Mouse (Mus musculus) WW6 (cell line): ENCODE measurements at regions not wholly inside any gene's neighbourhood (a gene's known extent, or its start where the extent isn't known, plus 50 kb on each side); places are given as distances from the start of the nearest gene placed in this dataset.

Experiments
- DNase-seq: peaks from one replicate; pipeline ENCODE4 v3.0.0-alpha.2; 2013; ENCODE audit warnings: low read depth, low spot score

DNA sequence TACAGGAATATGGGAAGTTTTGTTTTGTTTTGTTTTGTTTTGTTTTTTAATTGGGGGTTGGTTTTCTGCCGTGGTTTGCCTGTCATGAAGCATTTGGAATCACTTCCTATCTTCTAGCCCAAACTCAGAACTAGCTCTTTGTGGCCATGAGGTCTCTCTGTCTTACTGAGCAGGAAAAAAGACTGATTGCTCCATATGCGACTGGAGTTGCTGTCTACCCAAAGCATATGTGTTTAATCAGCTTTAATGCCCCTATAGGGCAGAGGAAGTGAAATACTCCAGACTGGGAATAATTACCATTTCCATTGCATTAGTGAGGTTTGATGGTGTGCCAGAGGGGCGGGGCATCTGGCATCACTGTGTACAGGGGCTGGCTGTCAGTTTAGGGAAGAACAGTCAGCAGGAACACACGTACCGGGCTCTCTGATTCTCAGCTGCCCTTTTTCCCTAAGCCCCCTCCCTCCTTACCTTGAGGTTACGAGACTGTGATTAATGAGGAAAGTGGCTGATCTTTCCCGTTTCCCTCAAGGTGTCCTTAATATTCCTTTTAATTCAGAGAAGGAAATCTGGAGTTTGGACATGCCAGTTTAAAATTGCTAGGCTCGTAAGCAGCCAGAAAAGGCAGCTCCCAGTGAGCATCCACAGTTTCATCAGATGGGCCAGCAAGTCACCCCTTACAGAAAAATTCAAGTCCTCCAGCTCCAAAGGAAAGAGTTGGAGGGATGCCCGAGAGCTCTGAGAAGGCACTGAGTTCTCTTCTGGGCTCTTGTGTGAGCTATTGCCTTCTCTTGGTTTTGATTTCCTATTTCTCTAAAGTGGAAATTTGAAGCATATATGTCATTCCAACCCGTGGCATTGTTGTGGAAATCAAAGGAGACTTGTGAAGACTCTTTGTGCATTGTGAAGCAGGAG lies 2482.1 kb upstream of the 5930422O12Rik start:
- DNase-seq: no peak

DNA sequence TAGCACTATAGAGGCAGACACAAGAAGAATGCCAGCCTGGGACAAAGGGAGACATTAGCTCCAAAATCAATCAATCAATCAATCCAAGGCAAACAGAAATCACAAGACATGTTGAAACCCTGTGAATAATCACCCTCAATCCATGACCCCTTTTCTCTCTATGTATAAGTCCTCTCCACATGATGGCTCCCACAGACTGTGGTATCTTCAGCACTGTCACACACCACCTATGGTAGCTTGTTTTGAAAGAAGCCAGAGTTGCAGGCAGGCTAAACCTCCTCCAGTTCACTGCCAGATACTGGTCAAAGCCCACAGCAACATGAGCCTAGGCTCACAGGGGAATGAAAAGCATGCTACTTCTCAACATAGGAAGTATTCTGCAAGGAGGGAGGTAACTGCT lies 2475.7 kb upstream of the 5930422O12Rik start:
- no peak for DNase-seq

DNA sequence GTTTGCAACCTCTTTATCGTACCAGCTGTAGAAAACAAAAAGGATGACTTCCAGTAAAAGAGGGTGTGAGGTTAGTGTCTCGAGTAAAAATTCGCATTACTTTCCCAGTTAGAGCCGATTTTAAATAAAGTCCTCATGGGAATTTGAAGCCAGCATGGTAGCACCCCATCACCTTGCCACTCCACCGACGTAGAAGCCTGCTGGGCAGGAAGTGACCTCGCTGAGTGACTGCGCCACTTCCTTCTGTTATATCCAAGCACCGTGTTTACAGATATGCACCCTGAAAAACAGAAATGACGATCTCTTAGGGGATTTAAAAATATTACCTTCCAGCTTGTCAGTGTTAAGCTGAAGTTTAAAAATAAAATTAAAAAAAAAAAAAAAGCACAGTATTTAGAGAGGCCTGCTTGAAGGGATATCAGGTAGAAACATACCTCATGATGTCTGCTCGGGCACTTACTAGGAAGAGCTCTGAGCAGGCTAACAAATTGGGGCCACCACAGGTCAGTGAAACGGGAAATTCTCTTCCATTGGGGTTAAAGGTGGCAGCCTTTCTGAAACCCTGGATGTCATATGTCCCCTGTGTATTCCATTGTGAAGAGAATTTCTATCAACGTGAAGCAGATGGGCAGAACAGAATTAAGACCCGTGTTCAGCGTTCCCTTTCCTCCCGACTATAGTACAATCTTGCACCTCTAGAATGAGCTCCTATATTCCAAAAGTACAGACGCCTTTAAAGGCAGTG lies 2468.9 kb upstream of the 5930422O12Rik start:
- no peak for DNase-seq

DNA sequence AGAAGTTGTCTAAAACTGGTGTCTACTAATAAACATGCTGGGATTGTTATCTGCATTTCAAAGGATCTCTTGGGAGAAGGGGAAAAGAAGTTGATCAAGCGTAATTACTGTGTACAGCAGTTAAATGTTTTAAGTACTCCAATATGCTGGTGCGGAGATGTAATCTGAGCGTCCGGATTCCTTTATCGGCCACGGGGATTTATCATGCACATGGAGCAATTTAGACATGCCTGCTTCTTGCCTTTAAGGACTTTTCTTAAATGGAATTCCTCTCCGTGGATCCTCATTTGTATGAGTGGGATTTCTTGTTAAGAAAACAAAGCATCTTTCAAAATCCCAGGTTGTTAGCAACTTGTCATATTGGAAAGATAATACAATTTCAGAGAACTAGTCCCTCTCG lies 2468.0 kb upstream of the 5930422O12Rik start:
- DNase-seq: no peak

DNA sequence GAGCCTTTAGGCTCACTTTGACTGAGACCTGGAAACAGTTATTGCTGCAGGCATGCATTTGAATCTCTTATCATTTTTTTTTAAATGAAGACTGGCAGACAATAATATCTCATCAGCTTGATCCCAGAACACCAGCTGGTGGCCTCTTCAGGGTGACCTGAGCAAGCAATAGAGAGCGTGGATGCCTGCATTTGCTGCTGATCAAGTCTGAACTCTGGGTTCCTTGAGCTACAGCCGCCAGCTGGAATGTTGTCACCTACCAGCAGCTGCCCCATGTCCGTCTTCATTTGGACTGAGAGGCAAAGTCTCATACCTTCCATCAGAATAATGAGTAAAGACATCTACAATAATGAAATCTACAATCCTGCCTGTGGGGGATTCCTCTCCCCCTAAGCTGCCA lies 2466.3 kb upstream of the 5930422O12Rik start:
- no peak for DNase-seq

DNA sequence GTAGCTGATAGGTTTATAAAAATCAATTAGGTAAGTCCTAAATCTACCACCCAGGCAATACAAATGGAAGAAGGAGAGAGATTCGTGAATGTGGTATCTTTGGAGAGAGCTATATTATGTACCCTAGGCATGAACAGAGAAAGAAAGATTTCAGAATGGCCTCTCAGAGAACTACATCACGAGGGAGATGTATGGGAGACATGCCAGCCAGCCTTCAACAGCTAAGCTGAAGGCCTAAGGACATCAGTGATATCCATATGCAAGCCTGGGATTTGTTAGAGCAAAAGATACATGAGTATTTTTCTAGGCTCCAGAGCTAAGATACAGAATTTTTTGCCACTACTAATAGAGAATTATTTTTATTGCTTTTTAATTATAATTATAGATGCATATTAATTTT lies 2445.7 kb upstream of the 5930422O12Rik start:
- DNase-seq: no peak

DNA sequence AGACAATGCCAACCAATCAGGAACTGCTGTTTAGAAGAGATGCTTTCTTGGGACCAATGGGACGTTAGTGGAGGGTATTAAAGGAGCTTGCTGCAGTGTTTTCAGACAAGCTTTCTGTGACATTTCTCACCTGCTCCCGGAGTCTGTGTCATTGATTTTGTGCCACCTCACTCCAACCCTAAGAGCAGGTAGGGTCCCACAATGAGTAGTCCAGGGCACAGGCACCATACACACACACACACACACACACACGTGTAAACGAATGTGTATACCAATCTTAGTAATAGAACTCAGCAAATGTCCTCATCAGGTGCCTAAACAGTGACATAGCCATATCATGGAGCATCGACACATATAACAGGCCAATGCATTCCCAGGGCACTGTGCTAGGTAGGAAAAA lies 2440.5 kb upstream of the 5930422O12Rik start:
- no peak for DNase-seq

DNA sequence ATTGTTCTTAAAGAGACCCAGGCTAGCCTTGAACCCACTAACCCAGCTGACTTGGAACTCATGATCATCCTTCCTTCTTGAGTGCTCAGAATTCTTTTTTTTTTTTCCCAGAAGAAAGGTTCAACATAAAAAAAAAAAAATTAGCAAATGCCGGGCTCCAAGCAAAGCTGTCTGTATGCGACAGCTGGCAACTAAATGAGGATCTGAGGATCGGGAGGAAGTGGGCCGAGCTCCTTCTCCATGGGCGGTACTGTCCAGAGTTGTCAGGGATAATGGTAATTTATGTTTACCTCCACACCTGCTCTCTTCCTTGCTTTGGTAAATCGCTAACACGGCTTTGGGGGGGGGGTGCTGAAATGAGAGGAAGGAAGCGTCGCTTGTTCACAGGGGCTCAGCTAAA lies 2429.9 kb upstream of the 5930422O12Rik start:
- no peak for DNase-seq

DNA sequence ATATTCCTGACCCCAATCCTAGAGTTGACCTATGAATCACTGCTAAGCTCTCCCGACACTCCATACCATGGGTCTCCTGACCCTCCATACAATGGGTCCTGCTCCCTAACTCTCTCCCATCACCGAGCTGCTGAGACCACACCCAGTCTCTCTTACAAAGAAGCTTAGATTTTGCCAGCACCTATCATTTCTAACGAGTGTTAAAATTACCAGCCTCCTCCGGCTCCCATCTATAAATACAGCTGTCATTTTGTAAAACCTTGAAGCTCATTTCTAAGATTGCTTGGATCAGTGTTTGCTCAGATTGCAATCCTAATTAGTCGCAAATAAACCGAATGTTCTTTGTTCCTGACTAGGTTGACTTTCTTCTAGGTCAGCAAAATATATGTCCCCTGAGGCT lies 2428.4 kb upstream of the 5930422O12Rik start:
- DNase-seq: no peak

DNA sequence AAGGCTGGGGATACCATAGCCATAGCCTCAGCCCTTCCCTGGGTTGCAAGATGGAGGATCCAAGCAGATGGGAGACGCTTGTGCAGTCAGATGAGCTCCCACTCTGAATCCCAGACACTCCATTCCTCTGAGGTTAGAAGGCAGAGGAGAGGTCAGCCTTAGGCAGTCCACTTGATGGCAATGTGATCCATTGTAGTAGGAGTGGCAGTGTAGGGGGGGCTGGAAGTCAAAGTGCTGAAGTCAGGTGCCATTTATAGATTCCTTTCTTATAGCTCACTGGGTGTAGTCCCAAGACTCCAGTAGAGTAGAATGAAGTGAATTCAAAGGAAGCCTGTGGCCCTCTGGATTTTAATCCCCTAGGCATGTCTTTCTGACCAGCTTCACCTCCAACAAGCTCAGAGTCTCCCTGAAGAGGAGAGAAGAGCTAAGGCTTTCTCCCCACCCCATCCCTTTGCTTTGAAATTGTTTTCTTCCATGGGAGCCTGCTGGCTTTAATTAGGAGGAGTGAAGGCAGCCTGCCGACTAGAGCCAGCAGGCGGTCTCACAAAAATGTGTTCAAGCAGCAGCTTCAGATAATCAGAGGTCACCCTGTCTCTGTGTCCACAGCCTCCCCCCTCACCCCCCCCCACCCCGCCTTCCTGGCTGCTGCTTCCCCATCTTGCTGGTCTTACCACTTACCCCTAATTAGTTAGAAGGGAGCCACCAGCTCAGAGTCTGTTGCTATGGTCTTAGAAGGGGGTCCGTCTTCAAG lies 2426.4 kb upstream of the 5930422O12Rik start:
- no peak for DNase-seq

DNA sequence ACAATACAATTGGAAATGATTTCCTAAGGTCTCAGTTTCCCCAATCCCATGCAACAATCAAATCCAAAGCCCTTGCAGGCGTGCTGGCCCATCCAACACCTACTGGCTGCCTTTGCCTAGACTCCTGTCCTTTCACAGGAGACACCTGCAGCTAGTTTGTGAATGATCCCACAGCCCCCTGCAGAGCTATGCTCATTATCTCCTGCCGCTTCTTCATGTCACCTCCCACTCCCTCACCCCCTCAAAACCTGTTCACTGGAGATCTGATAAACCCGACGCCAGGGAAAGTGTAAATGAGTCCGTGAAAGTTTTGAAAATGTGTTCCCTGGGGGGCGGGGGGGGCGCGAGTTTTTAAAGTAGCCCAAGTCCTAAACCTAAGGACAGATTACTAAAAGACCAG lies 2420.2 kb upstream of the 5930422O12Rik start:
- DNase-seq: no peak

DNA sequence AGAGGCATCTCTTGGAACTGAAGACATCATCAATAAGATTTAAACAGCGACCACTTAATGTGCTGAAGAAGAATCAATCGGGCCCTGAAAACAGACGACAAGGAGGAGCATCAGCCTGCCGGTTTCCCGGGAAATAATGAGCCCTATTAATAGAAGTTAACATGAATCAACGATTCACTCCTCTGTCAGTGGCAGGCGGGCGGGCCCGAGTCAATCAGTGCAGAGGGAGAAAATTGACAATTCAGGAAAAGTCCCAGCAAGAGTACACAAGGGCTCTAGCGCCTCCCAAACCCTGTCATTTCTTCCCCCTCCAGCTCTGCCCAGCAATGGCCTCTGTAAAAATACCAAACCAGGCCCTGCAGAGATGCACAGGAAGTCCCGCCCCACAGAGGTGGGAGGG lies 2416.4 kb upstream of the 5930422O12Rik start:
- DNase-seq: no peak

DNA sequence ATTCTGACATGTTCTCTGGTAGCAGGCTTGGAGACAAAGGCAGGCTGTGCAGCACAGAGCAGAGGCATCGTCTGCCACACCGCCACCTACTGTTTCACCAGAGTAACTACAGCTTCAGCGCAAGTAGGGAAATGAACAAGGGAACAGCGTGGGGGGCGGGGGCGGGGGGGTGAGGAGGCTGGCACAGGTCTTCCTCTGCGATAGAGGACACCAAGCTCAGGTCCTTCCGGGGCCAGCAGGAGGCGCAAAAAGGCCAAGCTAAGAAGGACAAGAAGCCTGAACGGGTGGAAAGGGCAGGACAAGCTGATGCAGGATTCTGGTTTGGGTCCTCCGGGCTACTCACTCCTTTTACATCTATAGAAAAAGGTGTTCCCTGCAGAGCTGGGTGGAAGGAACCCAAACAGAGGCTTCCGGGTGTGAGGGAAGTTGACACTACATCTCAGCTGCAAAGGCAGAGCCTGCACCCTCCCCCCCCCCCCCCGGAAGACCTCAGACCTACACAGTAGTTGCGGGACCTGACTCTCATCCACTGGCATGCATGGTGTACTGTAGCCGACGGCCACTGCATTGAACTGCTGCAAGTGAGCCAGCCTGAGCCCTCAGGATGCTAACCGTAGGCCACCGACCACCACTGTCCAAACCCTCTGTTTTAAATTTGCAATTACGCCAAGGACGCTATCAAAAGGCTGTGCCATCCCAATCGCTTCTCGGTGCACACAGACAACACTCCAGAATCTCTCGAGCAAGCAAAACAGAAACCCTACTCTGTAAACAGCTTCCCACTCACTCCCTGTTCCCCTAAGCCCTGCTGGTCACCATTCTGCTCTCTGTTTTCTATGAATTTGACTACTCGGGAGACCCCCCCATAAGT lies 2396.6 kb upstream of the 5930422O12Rik start:
- DNase-seq: peak; percentile 57

DNA sequence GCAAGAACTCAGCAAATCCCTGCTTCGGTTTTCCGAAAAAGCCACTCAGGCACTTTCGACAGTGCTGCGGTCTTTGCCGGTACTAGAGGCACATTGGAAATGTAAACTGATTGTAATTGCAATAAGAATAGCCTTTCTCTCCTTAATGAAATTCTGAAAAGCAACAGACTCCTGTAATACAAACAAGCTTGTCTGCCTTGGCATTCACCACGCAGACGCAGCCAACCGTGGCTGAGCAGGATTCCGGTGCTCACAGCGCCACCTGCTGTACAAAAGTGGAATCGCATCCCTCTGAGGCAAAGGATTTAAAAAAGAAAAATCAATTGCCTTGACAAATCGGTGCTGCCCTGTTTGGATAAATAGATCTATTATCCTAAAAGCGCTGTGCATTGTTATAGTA lies 2395.2 kb upstream of the 5930422O12Rik start:
- DNase-seq: peak; percentile 71

DNA sequence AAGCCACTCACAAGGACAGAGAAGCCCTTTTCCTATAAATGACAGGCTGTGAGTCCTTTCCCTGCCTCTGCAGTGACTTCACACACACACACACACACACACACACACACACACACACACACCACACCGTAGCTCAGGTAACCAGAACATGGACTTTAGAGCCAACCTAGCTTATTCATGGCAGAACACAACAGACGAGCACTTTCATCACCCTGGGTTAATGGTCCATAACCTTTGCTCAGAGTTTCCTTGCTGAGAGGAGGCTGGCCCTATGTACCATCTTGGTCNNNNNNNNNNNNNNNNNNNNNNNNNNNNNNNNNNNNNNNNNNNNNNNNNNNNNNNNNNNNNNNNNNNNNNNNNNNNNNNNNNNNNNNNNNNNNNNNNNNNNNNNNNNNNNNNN lies 2391.6 kb upstream of the 5930422O12Rik start:
- no peak for DNase-seq
